Mouse (Mus musculus): ENCODE measurements around the gene Sox30. TPM values are rescaled to one million over a fixed set of nuclear protein-coding genes. Genes with fewer than 3 reads are reported as not detected.

Gene Sox30
- total RNA-seq, 1 experiment = 0.04 TPM

- no peaks in the 10 kb centered on the region for H3K36me3 ChIP-seq (ENCODE audit: control insufficient read depth, insufficient read depth, low read length, poor library complexity, severe bottlenecking)
- H3K4me3 ChIP-seq (ENCODE audit: insufficient read depth in 1 of 2, low read depth in 1 of 2, low read length in 2 of 2, poor library complexity in 1 of 2, severe bottlenecking in 1 of 2) = no peak overlapping the region
- in situ Hi-C loops (cut with MboI; ENCODE audit: low sequenced_read_pairs in 2 of 2, unreplicated experiment in 2 of 2) = no loop called here
- no peak overlapping the region for H3K27ac ChIP-seq (ENCODE audit: insufficient read depth, low read depth, low read length, poor library complexity, severe bottlenecking)
- H3K9ac ChIP-seq (ENCODE audit: insufficient read depth, low read depth, low read length, poor library complexity, severe bottlenecking) = no peak overlapping the region
- peaks cover 0 to 3% of the 10 kb centered on the region in 2 experiments; a peak in 1 of 4 replicates for H3K4me1 ChIP-seq (ENCODE audit: control insufficient read depth in 2 of 2, insufficient read depth in 2 of 2, low read length in 2 of 2, poor library complexity in 1 of 2)
- H3K9me3 ChIP-seq (ENCODE audit: control insufficient read depth, insufficient read depth, low read depth, low read length) = no peaks in the 10 kb centered on the region
- no peak for DNase-seq (ENCODE audit: low read depth, low spot score)
- no peak for TF ChIP-seq ZNF384 (IDR thresholded peaks at IDR 0.05; ENCODE audit: low read depth, low read length)
- no peak for TF ChIP-seq ZC3H11A (IDR thresholded peaks at IDR 0.05; ENCODE audit: borderline replicate concordance, low read depth, low read length)
- no peak for TF ChIP-seq HCFC1 (IDR thresholded peaks at IDR 0.05; ENCODE audit: borderline replicate concordance, insufficient read depth, low read length)
- no peak for TF ChIP-seq MAFK (IDR thresholded peaks at IDR 0.05; ENCODE audit: insufficient read depth, low read depth, low read length)
- TF ChIP-seq CHD2 (IDR thresholded peaks at IDR 0.05; ENCODE audit: low read depth, low read length) = no peak
Measured at GRCm38 (mm10) chr11:45976061-45976460, 4.0 kb upstream of the Sox30 start.

GRCm38 (mm10) chr11:45980893-45981253 is 763 bp downstream of the Sox30 start:
- H3K36me3 ChIP-seq (ENCODE audit: control insufficient read depth, insufficient read depth, low read length, poor library complexity, severe bottlenecking) = no peaks in the 10 kb centered on the region
- peaks cover 0 to 3% of the 10 kb centered on the region in 2 experiments; a peak in 1 of 4 replicates for H3K4me1 ChIP-seq (ENCODE audit: control insufficient read depth in 2 of 2, insufficient read depth in 2 of 2, low read length in 2 of 2, poor library complexity in 1 of 2)
- in situ Hi-C loops (cut with MboI; ENCODE audit: low sequenced_read_pairs in 2 of 2, unreplicated experiment in 2 of 2) = no loop called here
- H3K27ac ChIP-seq (ENCODE audit: insufficient read depth, low read depth, low read length, poor library complexity, severe bottlenecking) = no peak overlapping the region
- TF ChIP-seq ZNF384 (IDR thresholded peaks at IDR 0.05; ENCODE audit: low read depth, low read length) (no peak), MAFK (IDR thresholded peaks at IDR 0.05; ENCODE audit: insufficient read depth, low read depth, low read length) (no peak), ZC3H11A (IDR thresholded peaks at IDR 0.05; ENCODE audit: borderline replicate concordance, low read depth, low read length) (no peak), HCFC1 (IDR thresholded peaks at IDR 0.05; ENCODE audit: borderline replicate concordance, insufficient read depth, low read length) (no peak), CHD2 (IDR thresholded peaks at IDR 0.05; ENCODE audit: low read depth, low read length) (no peak)
- H3K9me3 ChIP-seq (ENCODE audit: control insufficient read depth, insufficient read depth, low read depth, low read length) = no peaks in the 10 kb centered on the region
- DNase-seq (ENCODE audit: low read depth, low spot score) = no peak
- peak overlapping the region; percentile 68 for H3K9ac ChIP-seq (ENCODE audit: insufficient read depth, low read depth, low read length, poor library complexity, severe bottlenecking)
- H3K4me3 ChIP-seq (ENCODE audit: insufficient read depth in 1 of 2, low read depth in 1 of 2, low read length in 2 of 2, poor library complexity in 1 of 2, severe bottlenecking in 1 of 2) = peak overlapping the region; percentile 51 to 77

- Histone ChIP-seq H3K36me3 (ENCODE audit: control insufficient read depth, insufficient read depth, low read length, poor library complexity, severe bottlenecking) (no peaks in the 10 kb centered on the region), H3K4me3 (ENCODE audit: insufficient read depth in 1 of 2, low read depth in 1 of 2, low read length in 2 of 2, poor library complexity in 1 of 2, severe bottlenecking in 1 of 2) (peak overlapping the region; percentile 50 to 66), H3K9me3 (ENCODE audit: control insufficient read depth, insufficient read depth, low read depth, low read length) (no peaks in the 10 kb centered on the region), H3K27ac (ENCODE audit: insufficient read depth, low read depth, low read length, poor library complexity, severe bottlenecking) (no peak overlapping the region), H3K9ac (ENCODE audit: insufficient read depth, low read depth, low read length, poor library complexity, severe bottlenecking) (0 out of 2 replicates have a peak overlapping the region, but pooled peaks have one; percentile 36), H3K4me1 (ENCODE audit: control insufficient read depth in 2 of 2, insufficient read depth in 2 of 2, low read length in 2 of 2, poor library complexity in 1 of 2) (peaks cover 0 to 4% of the 10 kb centered on the region in 2 experiments; a peak in 2 of 4 replicates)
- TF ChIP-seq MAFK (IDR thresholded peaks at IDR 0.05; ENCODE audit: insufficient read depth, low read depth, low read length) (no peak), ZC3H11A (IDR thresholded peaks at IDR 0.05; ENCODE audit: borderline replicate concordance, low read depth, low read length) (no peak), CHD2 (IDR thresholded peaks at IDR 0.05; ENCODE audit: low read depth, low read length) (no peak), ZNF384 (IDR thresholded peaks at IDR 0.05; ENCODE audit: low read depth, low read length) (no peak), HCFC1 (IDR thresholded peaks at IDR 0.05; ENCODE audit: borderline replicate concordance, insufficient read depth, low read length) (no peak)
- in situ Hi-C loops (cut with MboI; ENCODE audit: low sequenced_read_pairs in 2 of 2, unreplicated experiment in 2 of 2) = no loop called here
- no peak for DNase-seq (ENCODE audit: low read depth, low spot score)
Measured at GRCm38 (mm10) chr11:45991604-45992003, 11.5 kb downstream of the Sox30 start.

GRCm38 (mm10) chr11:45992087-45992486 is 12.0 kb downstream of the Sox30 start:
- TF ChIP-seq ZNF384 (IDR thresholded peaks at IDR 0.05; ENCODE audit: low read depth, low read length) = no peak
- no peak for TF ChIP-seq MAFK (IDR thresholded peaks at IDR 0.05; ENCODE audit: insufficient read depth, low read depth, low read length)
- no peak for TF ChIP-seq CHD2 (IDR thresholded peaks at IDR 0.05; ENCODE audit: low read depth, low read length)
- no peak for TF ChIP-seq ZC3H11A (IDR thresholded peaks at IDR 0.05; ENCODE audit: borderline replicate concordance, low read depth, low read length)
- TF ChIP-seq HCFC1 (IDR thresholded peaks at IDR 0.05; ENCODE audit: borderline replicate concordance, insufficient read depth, low read length) = no peak
- H3K9ac ChIP-seq (ENCODE audit: insufficient read depth, low read depth, low read length, poor library complexity, severe bottlenecking) = no peak overlapping the region

More at GRCm38 (mm10) chr11:45992087-45992486, 12.0 kb downstream of the Sox30 start:
- H3K27ac ChIP-seq (ENCODE audit: insufficient read depth, low read depth, low read length, poor library complexity, severe bottlenecking) = no peak overlapping the region
- DNase-seq (ENCODE audit: low read depth, low spot score) = no peak
- in situ Hi-C loops (cut with MboI; ENCODE audit: low sequenced_read_pairs in 2 of 2, unreplicated experiment in 2 of 2) = no loop called here
- H3K4me3 ChIP-seq (ENCODE audit: insufficient read depth in 1 of 2, low read depth in 1 of 2, low read length in 2 of 2, poor library complexity in 1 of 2, severe bottlenecking in 1 of 2) = peak overlapping the region in 1 of 2 experiments; percentile 66; a peak in 2 of 4 replicates
- H3K36me3 ChIP-seq (ENCODE audit: control insufficient read depth, insufficient read depth, low read length, poor library complexity, severe bottlenecking) = no peaks in the 10 kb centered on the region
- H3K4me1 ChIP-seq (ENCODE audit: control insufficient read depth in 2 of 2, insufficient read depth in 2 of 2, low read length in 2 of 2, poor library complexity in 1 of 2) = peaks cover 0 to 4% of the 10 kb centered on the region in 2 experiments; a peak in 2 of 4 replicates
- no peaks in the 10 kb centered on the region for H3K9me3 ChIP-seq (ENCODE audit: control insufficient read depth, insufficient read depth, low read depth, low read length)

All from ES-E14 (cell line).